Mouse (Mus musculus): ENCODE results near the gene Umod. TPM values are rescaled to one million over a fixed set of nuclear protein-coding genes. Genes with fewer than 3 reads are reported as not detected.

The Umod gene
- polyA plus RNA-seq, 1 experiment from 2014 or later = not detected

DNA sequence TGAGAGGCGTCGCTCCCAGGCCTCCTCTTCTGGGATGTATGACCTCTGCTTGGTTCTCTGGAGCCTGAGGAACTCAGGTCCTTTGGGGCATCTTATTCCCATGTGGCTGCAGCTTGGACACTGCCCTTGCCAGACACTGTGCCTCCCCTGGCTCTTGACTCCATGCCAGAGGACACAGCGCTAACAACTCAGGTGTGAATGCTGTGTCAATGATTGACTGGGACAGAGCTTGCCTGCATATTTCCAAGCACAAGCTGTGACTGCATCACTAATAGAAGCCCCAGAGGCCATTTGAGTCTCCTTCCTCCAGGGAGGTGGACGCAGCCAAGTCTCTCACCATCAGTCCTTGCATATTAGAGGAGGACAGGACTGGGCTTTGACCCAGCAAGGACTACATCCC, 32.1 kb upstream of the Umod start:
- no peaks in the 10 kb centered on the region for H3K4me1 ChIP-seq
- no peak for DNase-seq (ENCODE audit: low spot score)
- H3K27me3 ChIP-seq (ENCODE audit: low read depth, poor library complexity, severe bottlenecking) = no peaks in the 10 kb centered on the region
- no peaks in the 10 kb centered on the region for H3K36me3 ChIP-seq
- H3K9me3 ChIP-seq (replicated peaks) = no peaks in the 10 kb centered on the region
- H3K4me3 ChIP-seq = no peak overlapping the region
- no peak overlapping the region for H3K27ac ChIP-seq
- 90% methylated on average over 4 of the region's 4 CpGs for WGBS

DNA sequence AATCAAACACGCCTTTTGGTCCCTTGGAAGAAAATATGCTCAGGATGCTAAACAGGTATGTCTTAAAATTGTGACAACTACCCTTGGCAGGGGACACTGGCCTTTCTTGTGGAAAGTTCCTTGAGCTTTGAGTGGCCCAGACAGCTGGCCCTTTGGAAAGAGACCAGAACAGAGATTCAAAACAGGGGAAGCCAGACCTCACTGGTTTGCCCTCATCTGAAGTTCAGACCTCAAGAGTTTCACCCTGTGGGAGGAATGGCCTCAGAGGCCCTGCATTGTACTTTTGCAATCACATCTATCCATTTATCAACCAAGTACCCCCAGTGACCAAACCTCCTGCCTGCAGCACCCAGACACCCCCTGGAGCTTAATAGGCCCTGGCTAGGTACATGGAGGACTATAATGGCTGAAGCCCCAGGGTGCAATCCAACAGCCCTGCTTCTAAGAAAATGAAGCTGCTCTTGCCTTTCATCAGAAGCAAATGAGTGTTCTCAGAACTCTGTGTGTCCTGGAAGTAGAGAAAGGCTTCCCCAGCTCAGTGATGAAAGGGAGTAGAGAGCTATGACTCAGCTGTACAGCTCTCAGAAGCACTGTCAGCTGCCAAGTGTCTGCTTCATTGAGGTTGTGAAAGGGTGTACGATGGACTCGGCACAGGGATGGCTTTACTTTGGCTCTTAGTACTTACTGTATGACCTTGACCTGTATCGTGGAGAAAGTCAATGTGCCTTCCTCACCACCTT, 11.1 kb upstream of the Umod start:
- H3K4me3 ChIP-seq = no peak overlapping the region
- H3K27me3 ChIP-seq (ENCODE audit: low read depth, poor library complexity, severe bottlenecking) = no peaks in the 10 kb centered on the region
- H3K27ac ChIP-seq = no peak overlapping the region
- no peaks in the 10 kb centered on the region for H3K9me3 ChIP-seq (replicated peaks)
- no peak for DNase-seq (ENCODE audit: low spot score)
- WGBS = 87% methylated on average over 4 of the region's 4 CpGs
- no peaks in the 10 kb centered on the region for H3K4me1 ChIP-seq
- H3K36me3 ChIP-seq = no peaks in the 10 kb centered on the region

DNA sequence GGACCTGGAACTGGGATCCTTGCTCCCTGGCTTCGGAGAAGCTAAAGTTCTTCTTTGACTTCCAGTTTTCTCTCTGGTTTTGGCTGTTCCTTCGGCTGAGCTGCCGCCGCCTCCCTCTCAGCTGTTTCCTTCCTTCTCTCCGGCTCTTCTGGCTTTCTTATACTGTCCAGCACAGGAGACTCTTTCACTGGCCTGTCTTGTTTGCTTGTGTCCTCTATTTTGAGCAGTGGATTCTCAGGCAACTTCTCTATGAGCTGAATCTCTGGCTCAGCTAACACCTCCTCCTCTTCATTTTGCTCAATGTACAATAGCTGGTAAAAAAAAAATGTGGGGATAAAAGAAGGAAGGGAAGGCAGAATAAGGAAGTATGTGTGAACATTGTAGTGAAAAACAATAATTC, 7.6 kb upstream of the Umod start:
- H3K9me3 ChIP-seq (replicated peaks) = no peaks in the 10 kb centered on the region
- no peaks in the 10 kb centered on the region for H3K27me3 ChIP-seq (ENCODE audit: low read depth, poor library complexity, severe bottlenecking)
- H3K4me1 ChIP-seq = no peaks in the 10 kb centered on the region
- no peak overlapping the region for H3K27ac ChIP-seq
- no peak for DNase-seq (ENCODE audit: low spot score)
- 93% methylated on average over 5 of the region's 5 CpGs for WGBS
- no peak overlapping the region for H3K4me3 ChIP-seq
- no peaks in the 10 kb centered on the region for H3K36me3 ChIP-seq

DNA sequence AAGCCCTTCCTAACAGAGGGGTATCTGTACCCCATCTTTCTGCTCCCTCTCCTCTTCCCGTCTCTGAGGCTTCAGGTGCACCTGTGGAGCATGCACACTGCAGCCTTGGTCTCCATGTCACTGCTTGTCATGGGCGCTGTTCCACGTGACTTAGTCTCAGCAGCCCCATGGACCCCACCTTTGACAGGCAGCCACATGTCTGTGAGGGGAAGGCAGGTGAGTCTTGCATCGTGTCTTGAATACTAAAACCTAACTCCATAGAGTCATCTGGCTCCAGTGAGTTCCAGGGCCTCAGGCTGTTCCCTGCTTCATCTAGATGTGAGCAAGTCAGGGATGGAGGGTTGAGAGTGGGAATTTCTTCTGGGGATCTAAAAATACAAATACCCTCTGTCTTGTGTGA, 5.1 kb upstream of the Umod start:
- Histone ChIP-seq H3K27ac (no peak overlapping the region), H3K27me3 (ENCODE audit: low read depth, poor library complexity, severe bottlenecking) (no peaks in the 10 kb centered on the region), H3K36me3 (no peaks in the 10 kb centered on the region), H3K9me3 (replicated peaks) (no peaks in the 10 kb centered on the region), H3K4me3 (no peak overlapping the region), H3K4me1 (no peaks in the 10 kb centered on the region)
- 88% methylated on average over 4 of the region's 4 CpGs for WGBS
- DNase-seq (ENCODE audit: low spot score) = no peak

DNA sequence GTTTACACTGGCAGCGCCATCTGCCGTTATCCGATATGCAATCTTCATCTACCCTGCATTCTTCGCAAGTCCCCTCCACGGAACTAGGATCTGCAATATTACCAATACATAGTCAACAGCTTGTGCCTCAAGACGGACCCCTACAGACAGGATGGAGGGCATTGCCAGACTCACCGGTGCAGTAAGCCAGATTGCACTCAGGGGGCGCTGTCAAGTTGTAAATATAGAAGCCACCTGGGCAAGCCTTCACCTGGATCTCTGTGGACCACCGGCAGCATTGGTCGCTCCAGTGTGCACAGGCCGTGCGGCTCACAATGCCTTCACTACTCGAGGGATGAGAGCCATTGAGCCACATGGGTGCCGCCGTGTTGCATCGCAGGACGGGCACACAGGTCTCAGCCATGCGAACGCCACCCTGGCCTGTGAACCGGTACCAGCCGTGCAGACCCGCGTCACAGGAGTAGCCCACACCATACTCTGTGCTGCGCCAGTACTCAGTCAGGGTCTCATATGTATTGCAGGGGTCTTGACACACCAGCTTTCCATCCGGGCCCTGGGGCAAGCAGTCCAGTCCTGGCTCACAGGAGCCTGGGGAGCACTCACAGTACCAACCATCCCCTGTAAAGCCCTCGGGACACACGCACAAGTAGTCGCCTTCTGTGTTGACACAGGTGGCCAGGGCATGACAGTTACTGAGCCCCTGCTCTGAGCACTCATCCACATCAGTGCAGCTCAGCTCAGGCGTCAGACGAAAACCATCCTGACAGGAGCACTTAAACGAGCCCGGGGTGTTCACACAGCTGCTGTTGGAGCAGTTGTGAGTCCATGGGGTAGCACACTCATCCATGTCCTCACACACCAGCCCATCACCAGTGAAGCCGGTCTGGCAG, 2.3 kb downstream of the Umod start:
- 81% methylated on average over 33 of the region's 33 CpGs for WGBS
- no peaks in the 10 kb centered on the region for H3K4me1 ChIP-seq
- no peaks in the 10 kb centered on the region for H3K36me3 ChIP-seq
- H3K27ac ChIP-seq = no peak overlapping the region
- no peak for DNase-seq (ENCODE audit: low spot score)
- no peaks in the 10 kb centered on the region for H3K27me3 ChIP-seq (ENCODE audit: low read depth, poor library complexity, severe bottlenecking)
- H3K9me3 ChIP-seq (replicated peaks) = no peaks in the 10 kb centered on the region
- no peak overlapping the region for H3K4me3 ChIP-seq

DNA sequence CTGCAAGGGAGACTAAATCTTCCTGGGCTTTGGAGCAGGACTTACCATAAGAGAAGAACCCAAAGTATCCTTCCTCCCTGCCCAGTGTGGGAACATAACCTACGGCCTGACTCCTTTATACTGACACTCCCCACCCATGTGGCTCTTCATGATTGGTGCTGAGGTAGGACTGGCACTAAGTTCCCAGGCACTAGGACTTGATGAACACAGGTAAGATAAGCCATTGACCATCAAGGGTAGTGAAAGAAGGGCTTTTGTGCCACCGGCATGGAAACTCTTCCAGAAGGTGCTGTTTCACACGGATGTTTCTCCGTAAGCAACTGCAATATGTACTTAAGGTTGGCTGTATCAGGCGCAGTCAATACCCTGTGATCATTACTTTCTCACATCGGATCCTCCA, 19.9 kb downstream of the Umod start, which contains the start of gene Gp2:
Gene Gp2, minus strand, starts transcription at position 101 of the 400 bp plus-strand sequence.
- Histone ChIP-seq H3K4me3 (no peak within 1 kb of the TSS), H3K9me3 (replicated peaks) (no peaks in the 10 kb centered on the region), H3K27ac (no peak within 1 kb of the TSS), H3K36me3 (no peaks in the 10 kb centered on the region), H3K27me3 (ENCODE audit: low read depth, poor library complexity, severe bottlenecking) (no peaks in the 10 kb centered on the region), H3K4me1 (no peaks in the 10 kb centered on the region)
- no peak for DNase-seq (ENCODE audit: low spot score)
- 97% methylated on average over 6 of the region's 6 CpGs for WGBS

DNA sequence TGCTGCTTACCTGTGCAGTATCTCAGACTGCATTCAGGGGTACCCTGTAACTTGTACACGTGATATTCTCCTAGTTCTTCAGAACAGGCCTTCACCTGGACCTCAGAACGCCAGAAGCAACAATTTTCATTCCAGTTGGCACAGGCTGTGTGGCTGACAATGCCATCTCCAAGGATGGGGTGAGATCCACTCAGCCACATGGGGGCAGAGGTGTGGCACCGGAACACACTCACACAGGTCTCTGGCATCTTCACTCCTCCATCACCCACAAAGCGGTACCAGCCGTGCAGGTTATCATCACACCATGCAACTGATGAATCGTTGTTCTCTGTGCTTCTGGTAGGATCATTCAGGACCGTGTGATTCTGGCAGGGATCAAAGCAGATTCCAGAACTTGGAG, 24.9 kb downstream of the Umod start:
- Histone ChIP-seq H3K9me3 (replicated peaks) (no peaks in the 10 kb centered on the region), H3K27ac (no peak overlapping the region), H3K4me3 (no peak overlapping the region), H3K4me1 (no peaks in the 10 kb centered on the region), H3K27me3 (ENCODE audit: low read depth, poor library complexity, severe bottlenecking) (no peaks in the 10 kb centered on the region), H3K36me3 (no peaks in the 10 kb centered on the region)
- DNase-seq (ENCODE audit: low spot score) = no peak
- WGBS = 86% methylated on average over 7 of the region's 7 CpGs

DNA sequence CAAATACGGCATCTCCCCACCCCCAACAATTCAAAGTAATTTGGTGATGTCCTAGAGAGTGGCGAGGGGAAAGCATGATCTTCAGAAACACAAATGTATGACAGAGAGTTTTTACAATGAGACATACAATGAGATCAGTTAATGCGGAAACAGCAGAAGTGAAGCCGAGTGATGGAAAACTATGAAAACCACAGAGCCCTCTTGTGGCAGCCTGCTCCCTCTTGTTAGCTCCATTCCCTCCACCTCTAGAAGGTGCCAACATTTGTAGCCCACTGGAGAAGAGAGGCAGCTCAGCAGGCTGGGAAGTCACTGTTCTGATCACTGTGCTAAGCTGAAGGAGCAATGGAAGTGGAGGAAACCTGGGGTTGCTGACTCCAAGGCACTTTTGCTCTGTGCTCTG, 35.2 kb downstream of the Umod start:
- Histone ChIP-seq H3K36me3 (no peaks in the 10 kb centered on the region), H3K27ac (no peak overlapping the region), H3K27me3 (ENCODE audit: low read depth, poor library complexity, severe bottlenecking) (no peaks in the 10 kb centered on the region), H3K9me3 (replicated peaks) (no peaks in the 10 kb centered on the region), H3K4me3 (no peak overlapping the region), H3K4me1 (no peaks in the 10 kb centered on the region)
- no peak for DNase-seq (ENCODE audit: low spot score)
- 81% methylated on average over 4 of the region's 4 CpGs for WGBS

DNA sequence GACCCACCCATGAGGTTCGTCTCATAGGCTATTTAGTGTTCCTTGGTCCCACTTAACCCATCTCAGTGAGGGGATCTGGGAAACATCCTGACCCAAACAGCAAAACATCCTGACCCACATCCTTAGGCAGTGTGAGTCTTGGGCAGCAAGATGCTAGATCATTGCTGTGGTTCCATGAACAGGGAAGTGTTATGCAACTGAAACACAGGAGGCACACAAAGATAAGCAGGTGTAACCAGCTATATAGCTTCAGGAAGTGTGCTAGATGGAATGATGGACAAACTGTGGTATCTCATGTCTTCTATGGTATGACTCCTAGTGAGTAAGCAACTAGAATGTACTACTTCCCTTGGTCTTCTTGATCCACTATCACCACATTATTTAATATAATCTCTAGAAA, 37.1 kb downstream of the Umod start:
- DNase-seq (ENCODE audit: low spot score) = no peak
- Histone ChIP-seq H3K36me3 (no peaks in the 10 kb centered on the region), H3K27ac (no peak overlapping the region), H3K9me3 (replicated peaks) (no peaks in the 10 kb centered on the region), H3K4me3 (no peak overlapping the region), H3K4me1 (no peaks in the 10 kb centered on the region), H3K27me3 (ENCODE audit: low read depth, poor library complexity, severe bottlenecking) (no peaks in the 10 kb centered on the region)
- 78% methylated on average over 1 of the region's 1 CpGs for whole genome bisulfite sequencing

DNA sequence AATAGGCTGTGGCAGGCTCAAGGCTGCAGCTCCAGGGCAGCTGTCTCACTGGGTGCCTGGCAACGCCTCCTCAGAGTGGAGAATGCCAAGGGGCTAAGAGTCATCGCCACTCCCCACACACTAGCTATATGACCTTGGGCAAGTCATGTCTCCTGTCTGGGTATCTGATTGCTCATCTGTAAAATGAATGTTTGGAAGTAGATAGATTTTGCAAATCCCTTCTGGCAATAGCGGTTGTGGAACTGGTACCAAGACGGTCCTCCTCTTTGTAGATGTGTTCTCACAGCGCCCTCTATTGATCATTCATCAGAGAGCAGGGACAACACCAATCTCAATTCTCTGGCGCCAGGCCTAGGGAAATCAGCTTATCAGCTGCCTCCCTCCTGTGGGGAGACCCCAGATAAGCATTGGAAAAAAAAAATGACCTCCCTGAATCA, 51.9 kb downstream of the Umod start:
- 27% methylated on average over 6 of the region's 6 CpGs for WGBS
- H3K4me1 ChIP-seq = no peaks in the 10 kb centered on the region
- no peak overlapping the region for H3K27ac ChIP-seq
- no peaks in the 10 kb centered on the region for H3K9me3 ChIP-seq (replicated peaks)
- H3K36me3 ChIP-seq = no peaks in the 10 kb centered on the region
- H3K27me3 ChIP-seq (ENCODE audit: low read depth, poor library complexity, severe bottlenecking) = no peaks in the 10 kb centered on the region
- no peak for DNase-seq (ENCODE audit: low spot score)
- no peak overlapping the region for H3K4me3 ChIP-seq

DNA sequence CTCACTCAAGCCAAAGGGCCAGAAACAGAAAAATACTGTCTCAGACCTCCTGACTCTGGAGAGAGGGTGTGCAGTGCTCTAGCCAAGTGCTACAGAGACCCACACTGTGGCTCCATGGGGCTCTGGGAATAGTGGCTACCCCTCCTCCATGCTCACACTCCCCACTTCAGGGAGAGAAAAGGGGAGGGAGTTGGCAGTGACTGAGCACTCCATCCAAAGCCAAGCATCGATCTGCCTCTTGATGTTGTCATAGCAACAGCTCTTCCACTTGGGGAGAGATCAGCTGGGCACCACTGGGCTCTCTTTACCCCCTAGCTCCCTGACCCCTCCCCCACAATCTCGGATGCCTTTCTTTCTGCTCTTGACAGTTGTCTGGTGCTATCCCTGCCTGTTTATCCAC, 58.4 kb downstream of the Umod start:
- Histone ChIP-seq H3K9me3 (replicated peaks) (no peaks in the 10 kb centered on the region), H3K36me3 (no peaks in the 10 kb centered on the region), H3K4me1 (no peaks in the 10 kb centered on the region), H3K4me3 (no peak overlapping the region), H3K27me3 (ENCODE audit: low read depth, poor library complexity, severe bottlenecking) (no peaks in the 10 kb centered on the region), H3K27ac (no peak overlapping the region)
- DNase-seq (ENCODE audit: low spot score) = no peak
- WGBS = 20% methylated on average over 2 of the region's 2 CpGs

DNA sequence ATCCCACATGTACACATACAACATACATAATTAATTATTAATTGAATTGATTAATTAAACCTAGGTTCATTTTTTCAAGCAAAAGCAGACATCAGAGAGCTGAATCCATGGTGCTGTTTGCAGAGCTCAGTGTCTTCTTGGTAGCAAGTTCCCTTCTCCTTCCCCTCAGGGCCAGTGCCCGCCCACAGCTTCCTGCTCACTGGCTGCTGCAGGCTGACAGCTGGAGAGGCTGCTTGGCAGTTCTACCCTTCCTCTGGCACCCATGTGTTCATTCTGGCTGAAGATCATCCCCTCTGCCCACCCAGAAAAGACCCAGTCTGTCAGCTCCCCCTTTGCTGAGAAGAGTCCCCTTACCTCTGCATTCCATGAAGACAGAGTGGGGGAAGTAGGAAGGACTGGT, 60.6 kb downstream of the Umod start:
- WGBS = 86% methylated on average over 1 of the region's 1 CpGs
- Histone ChIP-seq H3K4me1 (no peaks in the 10 kb centered on the region), H3K27ac (no peak overlapping the region), H3K27me3 (ENCODE audit: low read depth, poor library complexity, severe bottlenecking) (no peaks in the 10 kb centered on the region), H3K36me3 (no peaks in the 10 kb centered on the region), H3K9me3 (replicated peaks) (no peaks in the 10 kb centered on the region), H3K4me3 (no peak overlapping the region)
- no peak for DNase-seq (ENCODE audit: low spot score)
